Comparison of ENCODE assay signal across 17 mouse cellular contexts in genomic region chr3:104295856-104296255, GRCm38 (mm10).
DNase-seq lines count a peak whose midpoint lies in the region; ATAC-seq and TF ChIP-seq lines count a peak whose summit lies in the region.
"Had no signal": no experiment of that assay in that cellular context is flagged by ENCODE, and none has a peak within 500 bp of the region (broad histone marks: within the 10 kb centered on the region; RNA-seq: fewer than 3 reads in every experiment).

No protein-coding gene starts in this region.

- H3K4me3 ChIP-seq in heart, postnatal 0 days (ENCODE audit: low read depth, low read length), result no peak overlapping the region
- H3K4me3 ChIP-seq in intestine, embryonic 15.5 days (replicated peaks), result no peak overlapping the region
- H3K4me3 ChIP-seq: forebrain, embryonic 10.5 days; midbrain, embryonic 13.5 days had no signal

- 72% methylated on average over 9 of the region's 9 CpGs for WGBS in heart, postnatal 0 days
- WGBS in intestine, embryonic 15.5 days, result 70% methylated on average over 9 of the region's 9 CpGs

- peak; percentile 16 for DNase-seq in gastrocnemius, adult 18-20 months (ENCODE audit: low spot score)
- no peak for DNase-seq in gastrocnemius, postnatal 4 days (ENCODE audit: low spot score in 2 of 2)
- peak; percentile 65 for DNase-seq in 3134 (ENCODE audit: extremely low read depth, insufficient read length, low spot score)
- DNase-seq in adipocyte (ENCODE audit: low spot score), result peak; percentile 71
- peak; percentile 41 for DNase-seq in heart, postnatal 0 days (ENCODE audit: low spot score)
- no peak for DNase-seq in testis, postnatal 14 days (ENCODE audit: low spot score)
- no peak for DNase-seq in embryo, embryonic 10.5 days (ENCODE audit: low spot score)
- DNase-seq: cerebellum, adult 18-20 months; embryo, embryonic 11 days; kidney, postnatal 14 days; layer of hippocampus, postnatal 36 days; lung, embryonic 14.5 days; thymus, adult 2 months had no signal

- H3K9me3 ChIP-seq in heart, postnatal 0 days (replicated peaks; ENCODE audit: control insufficient read depth, low read length), result no peaks in the 10 kb centered on the region
- H3K9me3 ChIP-seq in intestine, embryonic 15.5 days, result no peaks in the 10 kb centered on the region
- H3K9me3 ChIP-seq: forebrain, embryonic 10.5 days; midbrain, embryonic 13.5 days had no signal

- no peak overlapping the region for H3K9ac ChIP-seq in heart, postnatal 0 days (replicated peaks; ENCODE audit: low read depth, low read length)
- H3K9ac ChIP-seq in intestine, embryonic 15.5 days, result no peak overlapping the region
- H3K9ac ChIP-seq: lung, embryonic 14.5 days; midbrain, embryonic 13.5 days had no signal

- no peak for ATAC-seq in heart, postnatal 0 days (ENCODE audit: insufficient read depth, low read depth)
- no peak for ATAC-seq in intestine, embryonic 15.5 days
- ATAC-seq: inflammation-experienced regulatory T-cells, adult 6 months; midbrain, embryonic 13.5 days had no signal

- no peaks in the 10 kb centered on the region for H3K36me3 ChIP-seq in heart, postnatal 0 days (replicated peaks; ENCODE audit: control insufficient read depth, insufficient read depth, low read length)
- H3K36me3 ChIP-seq in intestine, embryonic 15.5 days, result no peaks in the 10 kb centered on the region
- H3K36me3 ChIP-seq: forebrain, embryonic 10.5 days; midbrain, embryonic 13.5 days had no signal

- TF ChIP-seq EP300 in heart, postnatal 0 days (IDR thresholded peaks at IDR 0.05; ENCODE audit: low read depth), result no peak

- peaks cover 24% of the 10 kb centered on the region for H3K4me1 ChIP-seq in heart, postnatal 0 days (ENCODE audit: control insufficient read depth, insufficient read depth)
- 0 out of 2 replicates have a peak, but pooled peaks cover 2% of the 10 kb centered on the region for H3K4me1 ChIP-seq in intestine, embryonic 15.5 days (replicated peaks)

- H3K27ac ChIP-seq in heart, postnatal 0 days (ENCODE audit: low read depth), result peak overlapping the region; percentile 39
- H3K27ac ChIP-seq in intestine, embryonic 15.5 days, result no peak overlapping the region
- H3K27ac ChIP-seq: forebrain, embryonic 10.5 days; midbrain, embryonic 13.5 days had no signal

- H3K4me2 ChIP-seq in heart, postnatal 0 days (ENCODE audit: low read depth, low read length), result no peak overlapping the region
- no peak overlapping the region for H3K4me2 ChIP-seq in intestine, embryonic 15.5 days (replicated peaks)
- H3K4me2 ChIP-seq: lung, embryonic 14.5 days; midbrain, embryonic 13.5 days had no signal

- H3K27me3 ChIP-seq in heart, postnatal 0 days (ENCODE audit: control insufficient read depth, insufficient read depth, low read length), result no peaks in the 10 kb centered on the region
- no peaks in the 10 kb centered on the region for H3K27me3 ChIP-seq in intestine, embryonic 15.5 days (replicated peaks)
- H3K27me3 ChIP-seq: midbrain, embryonic 13.5 days had no signal

- TF ChIP-seq CTCF in heart, postnatal 0 days (IDR thresholded peaks at IDR 0.05; ENCODE audit: low read depth), result no peak

Comparison
In these comparisons a context has a peak if more than half of its experiments do, and no peak if none do; other contexts are left out.
1. DNase-seq: peak in gastrocnemius, adult 18-20 months (single experiment), 3134 (single experiment), adipocyte (single experiment) and heart, postnatal 0 days (single experiment); none in gastrocnemius, postnatal 4 days (0 of 2), testis, postnatal 14 days (single experiment) and embryo, embryonic 10.5 days (single experiment).